Mouse (Mus musculus) kidney, adult 11 months (tissue): ENCODE data around the gene Sall4.
"Not testable (repeated sequence)": the region's sequence is repeated elsewhere in the genome, so short reads cannot be mapped to it uniquely, and the experiment has no call there.

Experiments
- DNase-seq: peaks from one replicate; pipeline ENCODE4 v3.0.0; 2022

Gene Sall4

GRCm38 (mm10) chr2:168767582-168767981 lies at the start of gene Sall4:
Sall4 (minus strand) TSS chr2:168767943.
- DNase-seq: no peak

- no peak for DNase-seq
Measured at GRCm38 (mm10) chr2:168813243-168813642, 45.5 kb upstream of the Sall4 start.

DNA sequence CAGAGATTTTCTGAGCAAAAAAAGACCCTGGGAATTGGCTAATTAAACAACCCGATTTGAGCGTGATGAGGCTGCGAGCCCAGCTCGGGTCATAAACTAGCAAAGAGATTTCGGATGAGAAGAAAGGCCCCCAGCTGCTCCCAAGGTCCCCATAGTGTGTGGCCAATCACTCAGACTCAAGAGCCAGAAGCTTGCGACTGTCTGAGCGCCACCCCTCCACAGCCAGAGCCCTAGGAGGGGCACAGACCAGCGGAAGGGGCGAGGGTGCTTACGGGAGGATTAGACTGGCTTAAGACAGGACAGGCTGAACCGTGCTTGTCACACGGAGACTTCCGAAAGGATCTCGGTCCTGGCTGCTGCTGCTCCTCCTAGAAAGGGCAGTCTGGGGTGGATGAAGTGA lies 42.2 kb upstream of the Sall4 start:
- no peak for DNase-seq

GRCm38 (mm10) chr2:168807681-168808080 lies 39.9 kb upstream of the Sall4 start:
- DNase-seq: no peak

GRCm38 (mm10) chr2:168803849-168804248 lies 36.1 kb upstream of the Sall4 start:
- no peak for DNase-seq

GRCm38 (mm10) chr2:168799326-168799725 lies 31.6 kb upstream of the Sall4 start:
- peak; percentile 4 for DNase-seq

DNA sequence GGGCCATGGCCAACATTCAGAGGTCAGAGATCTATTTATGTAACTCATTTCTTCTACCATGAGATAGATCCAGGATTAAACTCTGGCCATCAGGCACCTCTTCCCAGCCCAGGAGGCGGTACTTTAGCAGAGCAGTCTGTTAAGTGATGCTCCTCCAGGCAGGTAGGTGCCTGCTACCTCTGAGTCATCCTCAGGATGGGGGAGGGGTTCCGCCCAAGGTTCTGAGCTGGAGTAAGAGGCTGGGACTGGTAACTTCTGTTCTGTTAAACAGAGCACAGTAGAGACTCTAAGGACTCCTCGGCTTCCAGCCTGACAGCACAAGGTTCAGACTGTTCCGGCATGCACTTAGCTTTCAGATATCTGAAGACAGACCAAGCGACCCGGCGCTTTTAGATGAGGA lies 31.2 kb upstream of the Sall4 start:
- no peak for DNase-seq

- no peak for DNase-seq
Measured at GRCm38 (mm10) chr2:168791115-168791802, 23.5 kb upstream of the Sall4 start.

DNA sequence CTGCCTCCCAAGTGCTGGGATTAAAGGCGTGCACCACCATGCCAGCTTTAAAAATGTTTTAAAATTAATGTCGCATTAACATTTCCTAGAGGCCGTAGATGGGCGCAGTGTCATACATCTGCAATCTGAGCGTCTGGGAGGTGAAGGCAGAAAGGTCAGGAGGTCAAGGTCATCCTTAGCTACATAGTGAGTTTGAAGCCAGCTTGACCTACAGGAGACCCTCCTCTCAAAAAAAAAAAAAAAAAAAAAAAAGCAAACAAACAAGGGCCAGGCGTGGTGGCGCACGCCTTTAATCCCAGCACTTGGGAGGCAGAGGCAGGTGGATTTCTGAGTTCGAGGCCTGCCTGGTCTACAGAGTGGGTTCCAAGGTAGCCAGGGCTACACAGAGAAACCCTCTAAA lies 18.4 kb upstream of the Sall4 start:
- no peak for DNase-seq

DNA sequence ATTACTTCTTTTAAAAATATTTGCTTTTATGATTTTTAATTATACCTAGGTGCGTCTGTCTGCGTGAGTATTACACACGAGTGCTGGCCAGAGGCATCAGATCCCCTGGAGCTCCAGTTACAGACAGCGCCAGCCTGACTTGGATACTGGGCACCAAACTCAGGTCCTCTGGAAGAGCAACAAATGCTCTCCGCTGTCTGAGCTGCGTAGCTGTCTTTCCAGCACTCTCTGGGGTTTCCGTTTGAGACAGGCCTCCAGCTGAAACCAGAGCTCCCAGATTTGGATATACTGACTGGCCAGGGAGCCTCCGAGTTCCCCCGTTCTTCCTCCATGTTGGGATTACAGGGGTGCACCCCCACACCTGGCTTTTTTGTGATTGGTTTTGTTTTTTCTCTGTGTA lies 12.9 kb upstream of the Sall4 start:
- DNase-seq: no peak

DNA sequence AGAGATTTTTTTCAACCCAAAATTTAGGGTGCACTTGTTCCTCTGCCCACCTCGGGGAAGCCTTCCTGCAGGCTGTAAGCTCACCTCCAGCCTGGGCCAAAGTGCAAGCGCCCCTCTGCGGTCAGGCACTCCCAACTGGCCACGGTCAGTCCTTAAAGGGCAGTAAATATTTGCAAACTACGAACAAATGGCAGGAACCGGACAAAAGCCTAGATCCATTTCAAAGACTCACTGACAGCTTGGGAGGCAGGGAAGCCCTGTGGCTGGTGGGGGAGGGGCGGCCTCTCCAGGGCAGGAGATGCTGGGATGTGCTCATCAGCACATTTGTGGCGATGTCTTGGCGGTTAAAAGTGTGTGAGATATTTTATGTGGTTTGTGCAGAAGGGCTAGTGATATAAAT lies 12.3 kb upstream of the Sall4 start:
- DNase-seq: no peak

- no peak for DNase-seq
Measured at GRCm38 (mm10) chr2:168777481-168777880, 9.7 kb upstream of the Sall4 start.

GRCm38 (mm10) chr2:168776238-168776637 lies 8.5 kb upstream of the Sall4 start:
- no peak for DNase-seq

DNA sequence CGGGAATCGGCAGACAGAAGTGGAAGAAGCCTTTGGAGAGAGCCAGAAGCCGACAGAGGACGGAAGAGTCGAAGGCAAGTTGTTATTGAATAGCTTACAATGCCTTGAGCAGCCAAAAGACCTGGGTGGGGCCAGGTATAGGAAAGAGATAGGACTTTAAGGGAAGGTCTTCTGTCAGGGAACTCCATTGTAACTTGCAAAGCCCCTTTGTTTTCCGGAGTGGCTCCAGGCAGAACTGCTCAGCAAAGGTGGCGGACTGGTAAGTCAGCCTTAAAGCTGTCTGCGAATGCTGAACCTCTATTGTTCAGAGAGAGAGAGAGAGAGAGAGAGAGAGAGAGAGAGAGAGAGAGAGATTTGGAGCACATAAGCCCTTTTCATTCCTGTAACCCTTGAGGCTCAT lies 1.5 kb upstream of the Sall4 start:
- no peak for DNase-seq

- no peak for DNase-seq
Measured at GRCm38 (mm10) chr2:168766538-168767361, 993 bp downstream of the Sall4 start.

GRCm38 (mm10) chr2:168765696-168766537 lies 1.8 kb downstream of the Sall4 start:
- DNase-seq: no peak

DNA sequence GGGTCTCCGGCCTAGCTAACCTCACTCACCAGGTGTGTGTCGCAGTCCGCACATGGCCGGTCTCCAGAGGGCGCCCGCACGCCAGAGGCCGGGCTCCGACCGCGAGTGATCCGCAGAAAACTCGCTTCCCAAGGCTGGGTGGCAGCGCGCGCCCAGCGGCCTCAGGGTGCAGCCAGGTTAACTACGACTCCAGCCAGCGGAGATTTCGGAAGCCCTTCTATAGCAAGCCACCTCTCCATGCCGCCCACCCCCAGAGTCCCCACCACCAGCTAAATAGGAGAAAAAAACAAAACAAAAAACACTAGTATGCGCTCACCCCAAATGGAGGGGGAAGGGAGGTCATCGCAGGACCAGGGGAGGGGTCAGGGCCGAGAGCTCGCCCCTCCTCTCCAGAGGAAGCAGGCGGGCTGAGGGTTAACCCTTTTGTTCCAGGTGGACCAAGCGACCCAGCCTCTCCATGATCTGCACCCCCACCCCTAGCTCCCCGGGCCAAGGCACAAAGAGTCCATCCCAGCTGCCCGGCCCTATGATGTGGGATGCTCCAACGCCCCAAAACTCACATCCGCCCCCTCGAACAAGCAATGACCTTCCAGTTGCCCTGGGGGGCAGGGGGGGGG lies 2.6 kb downstream of the Sall4 start:
- DNase-seq: peak; percentile 26

DNA sequence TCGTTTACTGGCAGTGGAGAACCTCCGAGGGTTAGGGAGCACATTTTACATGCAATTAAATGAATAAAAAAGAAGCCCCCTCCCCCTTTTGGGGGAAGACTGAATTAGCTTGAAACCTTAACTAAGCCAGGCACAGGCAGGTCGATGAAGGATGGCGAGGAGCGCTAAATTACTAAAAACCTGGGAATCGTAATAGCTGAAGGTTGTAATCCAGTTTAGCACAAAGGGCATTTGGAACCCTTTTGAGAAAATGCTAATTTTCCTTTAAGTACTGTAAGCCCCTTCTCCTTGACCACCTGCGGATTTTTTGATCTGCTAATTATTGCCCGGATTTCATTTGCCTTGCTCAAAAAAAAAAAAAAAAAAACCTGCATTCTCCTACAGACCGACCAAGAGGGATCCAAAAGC lies 3.3 kb downstream of the Sall4 start:
- no peak for DNase-seq

DNA sequence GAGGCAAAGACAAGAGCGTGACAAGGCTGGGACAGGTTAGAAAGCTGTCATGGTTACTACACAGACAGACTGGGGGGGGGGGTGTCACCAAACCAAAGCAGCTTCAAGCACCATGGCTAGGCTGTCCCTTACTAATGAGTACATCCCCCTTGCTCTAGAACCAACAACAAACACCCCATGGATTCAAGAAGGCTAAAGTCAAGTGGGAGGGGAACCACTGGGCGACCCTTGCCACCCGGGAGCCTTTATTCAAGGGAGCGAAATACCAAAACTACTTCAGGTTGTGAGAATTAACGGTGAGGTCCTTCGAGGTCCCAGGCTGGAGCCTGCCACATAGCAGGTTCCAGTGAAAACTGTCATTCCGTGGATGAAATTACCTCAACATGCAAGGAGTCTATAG lies 4.0 kb downstream of the Sall4 start:
- no peak for DNase-seq

DNA sequence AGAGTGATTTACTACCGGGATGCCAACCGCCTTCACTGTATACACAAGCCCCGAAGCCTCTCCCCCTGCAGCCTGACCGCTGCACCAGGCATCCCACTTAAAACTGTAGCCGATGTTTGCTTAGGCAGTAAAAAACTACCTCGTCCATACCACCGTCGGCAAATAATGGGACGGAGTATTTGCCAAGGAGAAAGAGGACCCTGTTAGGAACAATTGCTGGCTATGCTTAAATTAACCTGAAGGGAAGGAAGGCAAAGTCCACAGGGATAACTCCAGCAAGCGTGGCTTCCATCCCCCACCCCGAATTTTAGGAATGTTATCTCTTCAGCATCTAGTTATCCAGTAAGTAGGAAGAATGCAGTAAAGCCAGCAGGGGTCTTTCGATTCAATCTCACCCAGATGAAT lies 5.3 kb downstream of the Sall4 start:
- no peak for DNase-seq

GRCm38 (mm10) chr2:168761954-168762353 lies 5.8 kb downstream of the Sall4 start:
- DNase-seq: no peak

GRCm38 (mm10) chr2:168761141-168761540 lies 6.6 kb downstream of the Sall4 start:
- no peak for DNase-seq

GRCm38 (mm10) chr2:168744406-168744805 lies 23.3 kb downstream of the Sall4 start:
- DNase-seq: not testable (repeated sequence)
